ENCODE assay signal across 19 mouse cellular contexts in genomic region chr1:175512173-175512572, GRCm38 (mm10). TPM values are rescaled to one million over a fixed set of nuclear protein-coding genes. Genes with fewer than 3 reads are reported as not detected.
"Had no signal": no experiment of that assay in that cellular context is flagged by ENCODE, and none has a peak within 500 bp of the region (broad histone marks: within the 10 kb centered on the region; RNA-seq: fewer than 3 reads in every experiment).

No protein-coding gene starts in this region.

- ATAC-seq: midbrain, embryonic 16.5 days had no signal

- H3K36me3 ChIP-seq: midbrain, embryonic 10.5 days; midbrain, embryonic 12.5 days; neural tube, embryonic 12.5 days had no signal

- H3K27ac ChIP-seq: liver, embryonic 14.5 days; midbrain, embryonic 10.5 days; midbrain, embryonic 12.5 days; neural tube, embryonic 12.5 days had no signal

- DNase-seq: lung, adult 18-20 months; lung, embryonic 14.5 days; lung, postnatal 10 days; lung, postnatal 4 days; midbrain, embryonic 14.5 days; right cerebral cortex, postnatal 14 days; thymus, adult 18-20 months; thymus, postnatal 14 days; thymus, postnatal 36 days had no signal

- H3K9ac ChIP-seq: liver, embryonic 14.5 days; lung, embryonic 14.5 days; midbrain, embryonic 12.5 days; neural tube, embryonic 12.5 days had no signal

- H3K4me1 ChIP-seq: midbrain, embryonic 10.5 days; midbrain, embryonic 12.5 days; neural tube, embryonic 12.5 days had no signal

- H3K27me3 ChIP-seq: midbrain, embryonic 12.5 days; neural tube, embryonic 12.5 days had no signal

- H3K4me2 ChIP-seq: lung, embryonic 14.5 days; midbrain, embryonic 12.5 days; neural tube, embryonic 12.5 days had no signal

- H3K4me3 ChIP-seq: midbrain, embryonic 10.5 days; midbrain, embryonic 12.5 days; neural tube, embryonic 12.5 days had no signal

- H3K9me3 ChIP-seq: midbrain, embryonic 10.5 days; midbrain, embryonic 12.5 days; neural tube, embryonic 12.5 days had no signal

RNA-seq across cellular contexts. Expression of gene Rgs7, which starts 19.9 kb away (rescaled TPM):
- total RNA-seq: megakaryocyte, adult 5-6 weeks; megakaryocyte-erythroid progenitor cell, adult 5-6 weeks; neutrophil, adult 5-6 weeks had no signal
- polyA plus RNA-seq: liver, embryonic 14.5 days; liver, embryonic 16.5 days; thymus, postnatal 0 days had no signal
